Mouse (Mus musculus) gastrocnemius, postnatal 25 days (tissue): ENCODE data around the gene Ovol3. TPM values are rescaled to one million over a fixed set of nuclear protein-coding genes. Genes with fewer than 3 reads are reported as not detected.
"Not testable (repeated sequence)": the region's sequence is repeated elsewhere in the genome, so short reads cannot be mapped to it uniquely, and the experiment has no call there.

Experiments
- DNase-seq: peaks from one replicate; pipeline ENCODE4 v3.0.0; 2022
- total RNA-seq, 2 experiments: library from RNA; stranded (reverse); gene quantifications; 1 replicate in 1 of 2; 2 replicates in 1 of 2; pipeline ENCODE4 v1.2.3; 2021

The Ovol3 gene
- total RNA-seq, 2 experiments from 2014 or later: not detected

GRCm38 (mm10) chr7:30224206-30224605, 11.3 kb downstream of the Ovol3 start:
- no peak for DNase-seq

GRCm38 (mm10) chr7:30222205-30222604, 13.3 kb downstream of the Ovol3 start:
- DNase-seq: no peak

- no peak for DNase-seq
Measured at GRCm38 (mm10) chr7:30221433-30221832, 14.1 kb downstream of the Ovol3 start.

- DNase-seq: no peak
Measured at GRCm38 (mm10) chr7:30220008-30220356, 15.5 kb downstream of the Ovol3 start.

GRCm38 (mm10) chr7:30219293-30220007, 16.1 kb downstream of the Ovol3 start:
- DNase-seq: peak; percentile 50

GRCm38 (mm10) chr7:30217277-30217676, 18.2 kb downstream of the Ovol3 start:
- DNase-seq: no peak

- peak; percentile 43 for DNase-seq
Measured at GRCm38 (mm10) chr7:30216723-30217151, 18.8 kb downstream of the Ovol3 start.

GRCm38 (mm10) chr7:30215875-30216274, 19.6 kb downstream of the Ovol3 start:
- no peak for DNase-seq

GRCm38 (mm10) chr7:30213881-30214280, 21.6 kb downstream of the Ovol3 start:
- no peak for DNase-seq

GRCm38 (mm10) chr7:30211025-30211424, 24.5 kb downstream of the Ovol3 start:
- DNase-seq: no peak

GRCm38 (mm10) chr7:30206364-30206763, 29.2 kb downstream of the Ovol3 start:
- DNase-seq: not testable (repeated sequence)

- DNase-seq: no peak
Measured at GRCm38 (mm10) chr7:30205383-30205782, 30.1 kb downstream of the Ovol3 start.

- no peak for DNase-seq
Measured at GRCm38 (mm10) chr7:30204380-30204779, 31.1 kb downstream of the Ovol3 start.

GRCm38 (mm10) chr7:30202895-30203690, 32.4 kb downstream of the Ovol3 start:
- peak; percentile 78 for DNase-seq

GRCm38 (mm10) chr7:30200661-30201060, 34.9 kb downstream of the Ovol3 start:
- DNase-seq: not testable (repeated sequence)

GRCm38 (mm10) chr7:30200200-30200599, 35.3 kb downstream of the Ovol3 start:
- DNase-seq: no peak

GRCm38 (mm10) chr7:30199498-30200139, 35.9 kb downstream of the Ovol3 start:
- no peak for DNase-seq

- no peak for DNase-seq
Measured at GRCm38 (mm10) chr7:30198481-30198971, 37.0 kb downstream of the Ovol3 start, which contains the start of gene Capns1. Gene Capns1 (minus strand): TSS chr7:30198811.

GRCm38 (mm10) chr7:30197592-30198129, 37.9 kb downstream of the Ovol3 start:
- no peak for DNase-seq

GRCm38 (mm10) chr7:30196171-30196570, 39.4 kb downstream of the Ovol3 start:
- no peak for DNase-seq

GRCm38 (mm10) chr7:30195461-30195860, 40.1 kb downstream of the Ovol3 start:
- no peak for DNase-seq

- peak; percentile 94 for DNase-seq
Measured at GRCm38 (mm10) chr7:30194884-30195283, 40.6 kb downstream of the Ovol3 start.
